Mouse (Mus musculus) myocyte (in vitro differentiated cells): ENCODE measurements around the gene Patz1. TPM values are rescaled to one million over a fixed set of nuclear protein-coding genes. Genes with fewer than 3 reads are reported as not detected.

ENCODE experiments used
- H3K27me3 ChIP-seq: one replicate; pipeline ENCODE4 v1.6.1; 2011; ENCODE audit not compliant: control insufficient read depth, insufficient read depth, insufficient read length
- H3K36me3 ChIP-seq: one replicate; pipeline ENCODE4 v1.6.1; 2011; ENCODE audit not compliant: control insufficient read depth, insufficient read depth
- H3K4me2 ChIP-seq: one replicate; pipeline ENCODE4 v1.6.1; 2011; ENCODE audit warnings: low read depth, control low read depth
- H3K4me3 ChIP-seq: one replicate; pipeline ENCODE4 v1.5.1; 2011; ENCODE audit warnings: mild to moderate bottlenecking, control low read depth, moderate library complexity
- H3K79me2 ChIP-seq: one replicate; pipeline ENCODE4 v1.6.1; 2011; ENCODE audit not compliant: control insufficient read depth, insufficient read depth
- H3ac ChIP-seq: one replicate; pipeline ENCODE4 v1.6.1; 2011; ENCODE audit not compliant: control insufficient read depth, insufficient read length
- CEBPB ChIP-seq: IDR thresholded peaks from 2 replicates; pipeline ENCODE4 v1.6.1; 2011; ENCODE audit warnings: mild to moderate bottlenecking, moderate library complexity; ENCODE audit not compliant: poor library complexity, insufficient read depth, severe bottlenecking
- E2F4 ChIP-seq: IDR thresholded peaks from one replicate; pipeline ENCODE4 v1.6.1; 2011; ENCODE audit warnings: mild to moderate bottlenecking, control low read depth, moderate library complexity; ENCODE audit not compliant: insufficient read depth
- MAX ChIP-seq: IDR thresholded peaks from one replicate; pipeline ENCODE4 v1.6.1; 2011; ENCODE audit warnings: low read depth, mild to moderate bottlenecking, control low read depth
- MYOD1 ChIP-seq, 3 experiments: IDR thresholded peaks; one replicate each; pipeline ENCODE4 v1.6.1; 2011; ENCODE audit warnings: control low read depth in 2 of 3, low read depth in 2 of 3, mild to moderate bottlenecking in 2 of 3, moderate library complexity in 1 of 3; ENCODE audit not compliant: insufficient read length in 2 of 3, control insufficient read depth in 1 of 3
- MYOG ChIP-seq, 3 experiments: IDR thresholded peaks; one replicate each; pipeline ENCODE4 v1.6.1; 2011; ENCODE audit warnings: control low read depth in 2 of 3, low read depth in 2 of 3, mild to moderate bottlenecking in 2 of 3; ENCODE audit not compliant: insufficient read length in 2 of 3, control insufficient read depth in 1 of 3, insufficient read depth in 1 of 3
- POLR2A ChIP-seq: IDR thresholded peaks from one replicate; pipeline ENCODE4 v1.6.1; 2011; ENCODE audit warnings: low read depth, mild to moderate bottlenecking, control low read depth, moderate library complexity; ENCODE audit not compliant: insufficient read length
- POLR2AphosphoS2 ChIP-seq: IDR thresholded peaks from one replicate; pipeline ENCODE4 v1.6.1; 2011; ENCODE audit warnings: low read depth, control low read depth; ENCODE audit not compliant: insufficient read length
- REST ChIP-seq: IDR thresholded peaks from one replicate; pipeline ENCODE4 v1.6.1; 2011; ENCODE audit warnings: mild to moderate bottlenecking, control low read depth, moderate library complexity; ENCODE audit not compliant: insufficient read depth, insufficient read length
- SRF ChIP-seq: IDR thresholded peaks from one replicate; pipeline ENCODE4 v1.6.1; 2011; ENCODE audit warnings: low read depth; ENCODE audit not compliant: control insufficient read depth, insufficient read length
- TCF12 ChIP-seq: IDR thresholded peaks from one replicate; pipeline ENCODE4 v1.6.1; 2011; ENCODE audit warnings: mild to moderate bottlenecking, control low read depth; ENCODE audit not compliant: poor library complexity, insufficient read depth, severe bottlenecking
- TCF3 ChIP-seq: IDR thresholded peaks from one replicate; pipeline ENCODE4 v1.6.1; 2011; ENCODE audit warnings: low read depth, control low read depth; ENCODE audit not compliant: insufficient read length
- USF1 ChIP-seq: IDR thresholded peaks from one replicate; pipeline ENCODE4 v1.6.1; 2011; ENCODE audit warnings: low read depth, mild to moderate bottlenecking, control low read depth, moderate library complexity
- polyA plus RNA-seq: library from polyadenylated mRNA; unstranded; fragments of >200 nt; fragmentation: generic; extraction: Trizol; gene quantifications from one replicate; pipeline ENCODE4 v1.2.1, GENCODE M21; 2012; ENCODE audit warnings: missing spikeins

The Patz1 gene
- polyA plus RNA-seq, 1 experiment: 14.5 TPM

DNA sequence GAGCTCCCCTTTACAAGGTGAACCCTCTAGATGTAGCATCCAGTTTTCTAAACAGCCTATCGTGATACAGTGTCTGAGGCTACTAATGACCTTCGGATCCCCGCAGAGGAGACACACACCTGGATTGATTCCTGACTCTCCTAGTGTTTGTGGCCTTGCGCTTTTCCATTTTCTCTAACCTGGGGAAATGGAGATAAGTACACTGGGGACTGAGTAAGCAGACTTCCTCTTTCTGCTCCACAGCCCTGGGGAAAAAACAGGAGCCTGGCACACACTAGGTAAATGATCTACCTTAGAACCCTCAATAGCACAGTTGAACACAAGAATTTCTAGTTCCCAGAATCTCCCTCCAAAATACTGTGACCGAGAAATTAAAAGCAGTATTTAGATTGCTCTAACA, 753 bp upstream of the Patz1 start:
- Histone ChIP-seq H3K27me3 (no peaks in the 10 kb centered on the region), H3K36me3 (no peaks in the 10 kb centered on the region), H3ac (no peak overlapping the region), H3K4me3 (peak overlapping the region; percentile 62), H3K79me2 (peaks cover 26% of the 10 kb centered on the region), H3K4me2 (peak overlapping the region; percentile 94)
- TF ChIP-seq USF1: no peak
- TF ChIP-seq E2F4: no peak
- no peak for TF ChIP-seq TCF3
- TF ChIP-seq SRF: no peak
- TF ChIP-seq POLR2AphosphoS2: no peak
- TF ChIP-seq REST: no peak
- TF ChIP-seq TCF12: no peak
- no peak for TF ChIP-seq POLR2A
- TF ChIP-seq MYOG (IDR thresholded peaks at IDR 0.05; ENCODE audit: control insufficient read depth in 1 of 3, insufficient read depth in 1 of 3, insufficient read length in 2 of 3, low read depth in 2 of 3): no peak
- no peak for TF ChIP-seq MAX
- TF ChIP-seq CEBPB: no peak

DNA sequence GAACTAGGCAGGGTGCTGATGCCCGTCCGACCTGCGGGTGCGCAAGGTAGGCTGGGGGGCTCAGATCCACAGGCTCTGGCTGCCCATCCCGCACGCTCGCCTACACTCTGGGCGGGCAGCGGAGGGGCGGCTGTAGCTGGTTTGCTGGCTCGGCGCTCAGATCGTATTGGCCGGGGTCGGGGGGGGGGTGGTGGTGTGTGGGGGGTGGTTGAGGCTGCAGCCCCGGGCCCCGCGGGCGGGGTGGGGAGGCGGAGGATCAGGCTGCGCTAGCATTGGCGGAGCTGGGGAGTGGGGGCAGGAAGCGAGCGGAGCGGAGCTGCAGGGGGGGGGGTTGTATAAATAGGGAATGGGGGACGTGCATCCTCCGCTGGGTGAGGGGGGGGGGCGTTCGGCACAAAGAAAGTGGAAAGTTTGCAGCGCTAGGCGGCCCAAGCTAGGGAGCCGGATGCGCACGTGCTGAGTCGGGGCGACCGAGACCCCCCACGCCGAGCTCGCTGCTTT, 678 bp downstream of the Patz1 start:
- Histone ChIP-seq H3K4me2 (peak overlapping the region; percentile 94), H3K4me3 (peak overlapping the region; percentile 62), H3ac (peak overlapping the region; percentile 79), H3K27me3 (no peaks in the 10 kb centered on the region), H3K36me3 (peaks cover 12% of the 10 kb centered on the region), H3K79me2 (peaks cover 40% of the 10 kb centered on the region)
- TF ChIP-seq MAX: no peak
- TF ChIP-seq TCF3: no peak
- no peak for TF ChIP-seq REST
- no peak for TF ChIP-seq MYOD1 (IDR thresholded peaks at IDR 0.05; ENCODE audit: control insufficient read depth in 1 of 3, insufficient read length in 2 of 3, low read depth in 2 of 3)
- no peak for TF ChIP-seq SRF
- no peak for TF ChIP-seq CEBPB
- TF ChIP-seq POLR2A: no peak

DNA sequence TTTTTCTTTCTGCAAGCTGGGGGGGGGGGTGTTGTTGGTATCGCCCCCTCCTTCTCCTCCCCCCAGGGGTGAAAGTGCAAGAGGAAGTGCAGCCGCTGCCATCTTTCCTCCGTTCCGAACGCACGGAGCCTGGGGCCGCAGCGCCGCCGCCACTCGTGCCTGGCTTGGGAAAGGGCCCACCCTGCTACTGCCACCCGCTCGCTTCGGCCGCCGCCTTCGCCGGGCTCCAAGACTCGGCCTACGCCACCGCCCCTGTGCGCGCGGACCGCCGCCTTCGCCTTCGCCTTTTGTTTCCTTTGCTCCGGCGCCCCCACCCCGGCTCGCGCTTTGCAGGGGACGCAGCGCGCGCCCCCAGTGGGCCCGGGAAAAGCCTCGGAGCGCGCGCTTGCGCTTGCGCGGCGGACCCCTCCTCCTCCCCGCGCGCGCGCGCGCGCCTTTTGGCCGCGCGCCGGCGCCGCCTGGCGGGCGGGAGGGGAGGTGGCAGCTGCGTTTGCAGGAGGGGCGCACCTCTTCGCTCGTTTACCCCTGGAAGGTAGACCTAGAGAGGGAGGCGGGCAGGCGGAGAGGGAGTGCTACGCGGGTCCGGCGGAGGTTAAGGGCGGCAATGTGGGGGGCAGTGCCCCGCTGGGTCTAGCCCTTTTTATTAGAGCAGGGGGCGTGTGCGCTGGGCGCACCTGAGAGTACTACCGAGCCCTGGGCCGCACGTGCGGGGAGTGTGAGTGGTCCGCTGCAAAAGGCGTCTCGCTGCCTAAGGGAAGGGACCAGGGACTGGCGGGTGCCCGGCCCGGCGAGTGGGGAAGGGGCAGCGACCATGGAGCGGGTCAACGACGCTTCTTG, 1.3 kb downstream of the Patz1 start:
- peak in 1 of 3 experiments; percentile 58 for TF ChIP-seq MYOD1 (IDR thresholded peaks at IDR 0.05; ENCODE audit: control insufficient read depth in 1 of 3, insufficient read length in 2 of 3, low read depth in 2 of 3)
- peak; percentile 75 for TF ChIP-seq E2F4
- TF ChIP-seq SRF: no peak
- TF ChIP-seq POLR2AphosphoS2: peak; percentile 88
- TF ChIP-seq CEBPB: no peak
- TF ChIP-seq TCF12: no peak
- TF ChIP-seq MAX: no peak
- TF ChIP-seq MYOG (IDR thresholded peaks at IDR 0.05; ENCODE audit: control insufficient read depth in 1 of 3, insufficient read depth in 1 of 3, insufficient read length in 2 of 3, low read depth in 2 of 3): peak in 2 of 3 experiments; percentile 10 to 70
- TF ChIP-seq REST: no peak
- peak; percentile 82 for TF ChIP-seq POLR2A
- peak overlapping the region; percentile 79 for H3ac ChIP-seq
- H3K79me2 ChIP-seq: peaks cover 45% of the 10 kb centered on the region
- peaks cover 12% of the 10 kb centered on the region for H3K36me3 ChIP-seq
- peak overlapping the region; percentile 100 for H3K4me2 ChIP-seq
- H3K27me3 ChIP-seq: no peaks in the 10 kb centered on the region
- H3K4me3 ChIP-seq: peak overlapping the region; percentile 62

DNA sequence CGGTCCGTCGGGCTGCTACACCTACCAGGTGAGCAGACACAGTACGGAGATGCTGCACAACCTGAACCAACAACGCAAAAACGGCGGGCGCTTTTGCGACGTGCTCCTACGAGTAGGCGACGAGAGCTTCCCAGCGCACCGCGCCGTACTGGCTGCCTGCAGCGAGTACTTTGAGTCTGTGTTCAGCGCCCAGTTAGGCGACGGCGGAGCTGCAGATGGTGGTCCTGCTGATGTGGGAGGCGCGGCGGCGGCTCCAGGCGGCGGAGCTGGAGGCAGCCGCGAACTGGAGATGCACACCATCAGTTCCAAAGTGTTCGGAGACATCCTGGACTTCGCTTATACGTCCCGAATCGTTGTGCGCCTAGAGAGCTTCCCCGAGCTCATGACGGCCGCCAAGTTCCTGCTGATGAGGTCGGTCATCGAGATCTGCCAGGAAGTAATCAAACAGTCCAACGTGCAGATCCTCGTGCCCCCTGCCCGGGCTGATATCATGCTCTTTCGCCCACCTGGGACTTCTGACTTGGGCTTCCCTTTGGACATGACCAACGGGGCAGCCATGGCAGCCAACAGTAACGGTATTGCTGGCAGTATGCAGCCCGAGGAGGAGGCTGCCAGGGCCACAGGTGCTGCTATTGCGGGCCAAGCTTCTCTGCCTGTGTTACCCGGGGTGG, 2.1 kb downstream of the Patz1 start:
- Histone ChIP-seq H3ac (peak overlapping the region; percentile 79), H3K36me3 (peaks cover 12% of the 10 kb centered on the region), H3K4me3 (peak overlapping the region; percentile 62), H3K79me2 (peaks cover 45% of the 10 kb centered on the region), H3K4me2 (peak overlapping the region; percentile 100), H3K27me3 (no peaks in the 10 kb centered on the region)
- TF ChIP-seq E2F4: no peak
- peak in 1 of 3 experiments; percentile 30 for TF ChIP-seq MYOD1 (IDR thresholded peaks at IDR 0.05; ENCODE audit: control insufficient read depth in 1 of 3, insufficient read length in 2 of 3, low read depth in 2 of 3)
- TF ChIP-seq TCF3: no peak
- no peak for TF ChIP-seq TCF12
- no peak for TF ChIP-seq SRF
- TF ChIP-seq POLR2AphosphoS2: peak; percentile 6
- TF ChIP-seq CEBPB: no peak
- TF ChIP-seq REST: no peak
- TF ChIP-seq POLR2A: peak; percentile 35
- TF ChIP-seq MYOG (IDR thresholded peaks at IDR 0.05; ENCODE audit: control insufficient read depth in 1 of 3, insufficient read depth in 1 of 3, insufficient read length in 2 of 3, low read depth in 2 of 3): peak in 1 of 3 experiments; percentile 9
